Mouse (Mus musculus) megakaryocyte, embryonic 14.5 days (primary cell): ENCODE measurements around the gene Stk11ip.

ENCODE experiments used
- FLI1 ChIP-seq: IDR thresholded peaks from 2 replicates; pipeline ENCODE4 v1.6.1; 2012; ENCODE audit warnings: low read length, inconsistent platforms, mixed read lengths
- GATA1 ChIP-seq: IDR thresholded peaks from 3 replicates; pipeline ENCODE4 v1.6.1; 2012; ENCODE audit warnings: mixed read lengths, low read length, inconsistent platforms, borderline replicate concordance

- TF ChIP-seq GATA1 (no peak), FLI1 (no peak)
Observed at GRCm38 (mm10) chr1:75487040-75487404, 34.3 kb upstream of the Stk11ip start.
